Mouse (Mus musculus) stomach, embryonic 14.5 days (tissue): ENCODE data around the gene Sez6l2. TPM values are rescaled to one million over a fixed set of nuclear protein-coding genes. Genes with fewer than 3 reads are reported as not detected.

ENCODE experiments used
- ATAC-seq: fragments of 200-750 bp; cut with Nextera tagmentation; 2 replicates; pipeline ENCODE4 v1.8.0; 2017; ENCODE audit warnings: low read depth, moderate TSS enrichment; ENCODE audit not compliant: insufficient number of reproducible peaks, insufficient read depth, low FRiP score
- H3K27ac ChIP-seq: fragments of 300-500 bp; sonication (generic); 2 replicates; pipeline ENCODE4 v1.5.1; 2014; ENCODE audit warnings: mild to moderate bottlenecking, low read length, moderate library complexity, mixed read lengths
- H3K27me3 ChIP-seq: fragments of 300-500 bp; sonication (generic); 2 replicates; pipeline ENCODE4 v1.6.1; 2014; ENCODE audit warnings: low read length, control low read depth, mixed read lengths; ENCODE audit not compliant: control insufficient read depth, insufficient read depth
- H3K36me3 ChIP-seq: fragments of 300-500 bp; sonication (generic); 2 replicates; pipeline ENCODE4 v1.6.1; 2014; ENCODE audit warnings: mild to moderate bottlenecking, control low read depth, low read length, moderate library complexity, mixed read lengths; ENCODE audit not compliant: control insufficient read depth, insufficient read depth
- H3K4me1 ChIP-seq: fragments of 300-500 bp; sonication (generic); 2 replicates; pipeline ENCODE4 v1.6.1; 2014; ENCODE audit warnings: low read length, control low read depth, mixed read lengths; ENCODE audit not compliant: control insufficient read depth, insufficient read depth
- H3K4me2 ChIP-seq: fragments of 300-500 bp; sonication (generic); replicated peaks from 2 replicates; pipeline ENCODE4 v1.6.1; 2014; ENCODE audit warnings: low read depth, low read length, control low read depth
- H3K4me3 ChIP-seq: fragments of 300-500 bp; sonication (generic); 2 replicates; pipeline ENCODE4 v1.5.1; 2014; ENCODE audit warnings: low read depth, low read length, control low read depth
- H3K9ac ChIP-seq: fragments of 300-500 bp; sonication (generic); replicated peaks from 2 replicates; pipeline ENCODE4 v1.6.1; 2014; ENCODE audit warnings: low read depth, mild to moderate bottlenecking, control low read depth, low read length, moderate library complexity, mixed read lengths
- H3K9me3 ChIP-seq: fragments of 300-500 bp; sonication (generic); 2 replicates; pipeline ENCODE4 v1.6.1; 2016; ENCODE audit warnings: low read depth, low read length, control low read depth; ENCODE audit not compliant: control insufficient read depth
- WGBS: fragments of 180-500 bp; shearing (Covaris S2); extraction: QIAGEN DNeasy Blood & Tissue Kit; methylation state at CpG from one replicate; pipeline ENCODE4 v1.1.7; 2014; 5-methylcytosine and 5-hydroxymethylcytosine counted together
- polyA plus RNA-seq: library from polyadenylated mRNA; unstranded; fragments of >200 nt; fragmentation: Nextera tagmentation; extraction: Ambion mirVana; gene quantifications from 2 replicates; pipeline ENCODE4 v1.2.1, GENCODE M21; 2014

Sez6l2 gene
- polyA plus RNA-seq, 1 experiment from 2014 or later, result 2.9 TPM

GRCm38 (mm10) chr7:126963548-126964286 lies 13.4 kb downstream of the Sez6l2 start:
- no peaks in the 10 kb centered on the region for H3K36me3 ChIP-seq
- no peak overlapping the region for H3K9ac ChIP-seq
- no peaks in the 10 kb centered on the region for H3K9me3 ChIP-seq
- H3K27ac ChIP-seq, result no peak overlapping the region
- no peak overlapping the region for H3K4me3 ChIP-seq
- H3K27me3 ChIP-seq, result no peaks in the 10 kb centered on the region
- ATAC-seq, result no peak
- no peaks in the 10 kb centered on the region for H3K4me1 ChIP-seq
- no peak overlapping the region for H3K4me2 ChIP-seq
- 29% methylated on average over 19 of the region's 19 CpGs for WGBS

GRCm38 (mm10) chr7:126965568-126965967 lies 15.2 kb downstream of the Sez6l2 start:
- Histone ChIP-seq H3K9me3 (no peaks in the 10 kb centered on the region), H3K27ac (no peak overlapping the region), H3K4me1 (no peaks in the 10 kb centered on the region), H3K27me3 (no peaks in the 10 kb centered on the region), H3K9ac (no peak overlapping the region), H3K4me2 (no peak overlapping the region), H3K4me3 (no peak overlapping the region), H3K36me3 (no peaks in the 10 kb centered on the region)
- no peak for ATAC-seq
- WGBS, result 59% methylated on average over 3 of the region's 3 CpGs

GRCm38 (mm10) chr7:126967361-126967760 lies 17.0 kb downstream of the Sez6l2 start:
- Histone ChIP-seq H3K27ac (no peak overlapping the region), H3K4me2 (no peak overlapping the region), H3K4me1 (no peaks in the 10 kb centered on the region), H3K27me3 (no peaks in the 10 kb centered on the region), H3K4me3 (no peak overlapping the region), H3K9me3 (no peaks in the 10 kb centered on the region), H3K36me3 (no peaks in the 10 kb centered on the region), H3K9ac (no peak overlapping the region)
- whole genome bisulfite sequencing, result 54% methylated on average over 6 of the region's 6 CpGs
- no peak for ATAC-seq

GRCm38 (mm10) chr7:126975493-126975892 lies 25.1 kb downstream of the Sez6l2 start:
- peaks cover 25% of the 10 kb centered on the region for H3K36me3 ChIP-seq
- no peaks in the 10 kb centered on the region for H3K9me3 ChIP-seq
- H3K4me2 ChIP-seq, result peak overlapping the region; percentile 54
- no peaks in the 10 kb centered on the region for H3K27me3 ChIP-seq
- 0 out of 2 replicates have a peak overlapping the region, but pooled peaks have one; percentile 98 for H3K9ac ChIP-seq
- 13% methylated on average over 8 of the region's 8 CpGs for WGBS
- no peak; the same call in 1 of the 2 replicates for ATAC-seq
- peak overlapping the region; percentile 96; the same call in 1 of the 2 replicates for H3K27ac ChIP-seq
- H3K4me1 ChIP-seq, result peaks cover 4% of the 10 kb centered on the region; the same call in 1 of the 2 replicates
- H3K4me3 ChIP-seq, result peak overlapping the region; percentile 100

- WGBS, result 0% methylated on average over 1 of the region's 1 CpGs
- ATAC-seq, result no peak
- peaks cover 25% of the 10 kb centered on the region for H3K36me3 ChIP-seq
Observed at GRCm38 (mm10) chr7:126975893-126975949, 25.4 kb downstream of the Sez6l2 start, which contains the start of gene Cdipt. Gene Cdipt (plus strand): TSS chr7:126975914.

GRCm38 (mm10) chr7:126975950-126976866 lies 25.8 kb downstream of the Sez6l2 start, which contains the start of gene Cdiptos:
Gene Cdiptos (minus strand): TSS chr7:126976098.
- under 1% methylated on average over 53 of the region's 55 CpGs for WGBS
- Histone ChIP-seq H3K4me1 (peaks cover 4% of the 10 kb centered on the region; the same call in 1 of the 2 replicates), H3K27ac (peak within 1 kb of the TSS; percentile 96), H3K9ac (peak within 1 kb of the TSS; percentile 98), H3K9me3 (no peaks in the 10 kb centered on the region), H3K27me3 (no peaks in the 10 kb centered on the region), H3K4me2 (peak within 1 kb of the TSS; percentile 54), H3K36me3 (peaks cover 25% of the 10 kb centered on the region), H3K4me3 (peak within 1 kb of the TSS; percentile 100)
- ATAC-seq, result peak; percentile 93

More at GRCm38 (mm10) chr7:126975893-126975949, 25.4 kb downstream of the Sez6l2 start, which contains the start of gene Cdipt:
- H3K27ac ChIP-seq, result peak within 1 kb of the TSS; percentile 96
- H3K9ac ChIP-seq, result peak within 1 kb of the TSS; percentile 98
- H3K4me2 ChIP-seq, result peak within 1 kb of the TSS; percentile 54
- no peaks in the 10 kb centered on the region for H3K27me3 ChIP-seq
- peaks cover 4% of the 10 kb centered on the region; the same call in 1 of the 2 replicates for H3K4me1 ChIP-seq
- H3K9me3 ChIP-seq, result no peaks in the 10 kb centered on the region
- peak within 1 kb of the TSS; percentile 100 for H3K4me3 ChIP-seq

GRCm38 (mm10) chr7:126976878-126977459 lies 26.6 kb downstream of the Sez6l2 start:
- Histone ChIP-seq H3K27ac (peak overlapping the region; percentile 96; the same call in 1 of the 2 replicates), H3K4me1 (peaks cover 4% of the 10 kb centered on the region; the same call in 1 of the 2 replicates), H3K4me3 (peak overlapping the region; percentile 100), H3K4me2 (peak overlapping the region; percentile 54), H3K27me3 (no peaks in the 10 kb centered on the region), H3K9ac (peak overlapping the region; percentile 98), H3K9me3 (no peaks in the 10 kb centered on the region), H3K36me3 (peaks cover 25% of the 10 kb centered on the region)
- ATAC-seq, result no peak
- WGBS, result 20% methylated on average over 14 of the region's 14 CpGs

- no peak for ATAC-seq
- no peak overlapping the region for H3K4me2 ChIP-seq
- no peak overlapping the region for H3K9ac ChIP-seq
- 91% methylated on average over 6 of the region's 6 CpGs for WGBS
- no peaks in the 10 kb centered on the region for H3K27me3 ChIP-seq
- peaks cover 25% of the 10 kb centered on the region for H3K36me3 ChIP-seq
- no peaks in the 10 kb centered on the region for H3K9me3 ChIP-seq
- no peak overlapping the region for H3K27ac ChIP-seq
- peaks cover 4% of the 10 kb centered on the region; the same call in 1 of the 2 replicates for H3K4me1 ChIP-seq
- no peak overlapping the region for H3K4me3 ChIP-seq
Observed at GRCm38 (mm10) chr7:126978841-126979240, 28.5 kb downstream of the Sez6l2 start.
